In the genomic region with DNA sequence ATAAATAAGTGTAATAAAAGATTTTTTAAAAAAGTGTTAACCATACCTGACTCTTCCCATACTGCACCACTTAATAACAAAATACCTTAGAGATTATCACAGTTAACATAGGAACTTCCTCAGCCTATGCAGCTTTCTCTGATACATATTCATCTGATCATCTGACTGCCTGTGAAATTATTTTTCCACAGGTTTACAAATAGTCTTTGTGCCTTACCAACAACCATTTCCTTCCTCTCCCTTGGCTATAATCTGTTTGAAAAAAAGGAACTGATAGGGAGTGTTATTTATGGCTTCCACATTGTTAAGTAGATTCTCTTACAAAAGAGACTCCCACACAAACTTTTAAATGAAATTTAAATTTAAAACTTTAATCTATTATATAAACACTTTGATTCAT, we compare ENCODE assay signal across 17 mouse cellular contexts.
"Had no signal": no experiment of that assay in that cellular context is flagged by ENCODE, and none has a peak within 500 bp of the region (broad histone marks: within the 10 kb centered on the region; RNA-seq: fewer than 3 reads in every experiment).

No protein-coding gene starts in this region.

- H3K9me3 ChIP-seq: kidney, embryonic 15.5 days; limb, embryonic 12.5 days; limb, embryonic 15.5 days had no signal

- DNase-seq: kidney, adult 2 months; kidney, postnatal 14 days; kidney, postnatal 4 days; liver, postnatal 0 days; lung, embryonic 14.5 days; midbrain, embryonic 14.5 days; thymus, adult 18-20 months; thymus, postnatal 36 days had no signal

- H3K27me3 ChIP-seq: kidney, embryonic 15.5 days; limb, embryonic 12.5 days; limb, embryonic 15.5 days had no signal

- H3K9ac ChIP-seq: kidney, embryonic 15.5 days; limb, embryonic 12.5 days; limb, embryonic 15.5 days; liver, embryonic 14.5 days; liver, postnatal 0 days; lung, embryonic 14.5 days had no signal

- H3K36me3 ChIP-seq: kidney, embryonic 15.5 days; limb, embryonic 12.5 days; limb, embryonic 15.5 days had no signal

- H3K4me3 ChIP-seq: kidney, embryonic 15.5 days; limb, embryonic 12.5 days; limb, embryonic 15.5 days had no signal

- H3K27ac ChIP-seq: kidney, embryonic 15.5 days; limb, embryonic 12.5 days; limb, embryonic 15.5 days; liver, embryonic 14.5 days; macrophage had no signal

- H3K4me2 ChIP-seq: kidney, embryonic 15.5 days; limb, embryonic 12.5 days; limb, embryonic 15.5 days; liver, embryonic 11.5 days; lung, embryonic 14.5 days; midbrain, embryonic 11.5 days had no signal

- ATAC-seq: intestine, postnatal 0 days; liver, postnatal 0 days; lung, postnatal 0 days had no signal

- H3K4me1 ChIP-seq: kidney, embryonic 15.5 days; limb, embryonic 12.5 days; limb, embryonic 15.5 days had no signal
